Mouse (Mus musculus) gastrocnemius, adult 8-10 months (tissue): ENCODE data around the gene Gm128. TPM values are rescaled to one million over a fixed set of nuclear protein-coding genes. Genes with fewer than 3 reads are reported as not detected.

ENCODE experiments used
- DNase-seq, 2 experiments: peaks; one replicate each; pipeline ENCODE4 v3.0.0; 2022; ENCODE audit warnings: low spot score in 2 of 2
- total RNA-seq, 4 experiments: library from RNA; stranded (reverse); gene quantifications; 2 replicates each; pipeline ENCODE4 v1.2.4; 2022

Gene Gm128
- total RNA-seq, 4 experiments from 2014 or later, result not detected

- DNase-seq, result no peak
Observed at GRCm38 (mm10) chr3:95200132-95200531, 41.3 kb downstream of the Gm128 start.

GRCm38 (mm10) chr3:95199101-95199500 lies 42.3 kb downstream of the Gm128 start:
- no peak for DNase-seq

DNA sequence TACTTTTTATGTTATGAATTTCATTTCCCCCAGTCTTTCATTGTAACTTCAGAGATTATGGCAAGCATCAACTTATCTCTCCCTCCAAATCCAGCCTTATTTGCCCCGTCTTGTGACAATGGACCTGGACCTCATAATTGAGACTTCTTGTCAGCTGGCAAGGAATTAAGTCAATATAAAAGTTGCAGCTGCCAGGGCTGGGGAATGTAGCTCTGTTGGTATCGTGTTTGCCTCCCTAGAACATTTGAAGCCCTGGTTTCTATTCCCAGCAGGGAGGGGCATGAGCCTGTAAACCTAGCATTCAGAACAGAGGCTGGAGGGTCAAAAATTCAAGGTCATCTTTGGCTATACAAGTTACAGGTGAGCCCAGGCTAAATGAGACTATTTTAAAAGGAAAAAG lies 45.6 kb downstream of the Gm128 start:
- DNase-seq, result no peak

- DNase-seq, result no peak
Observed at GRCm38 (mm10) chr3:95194721-95195135, 46.7 kb downstream of the Gm128 start.

Other genes starting within 250 kb of the Gm128 start
- gene Zfp687, start 226.2 kb downstream of the Gm128 start, total RNA-seq, result 10 to 100 TPM; 14.2 to 18.8 (median 16.3) TPM
- 100 to 1,000 TPM; 191 to 247 (median 221) TPM for gene Psmd4, start 199.0 kb downstream of the Gm128 start, total RNA-seq
- 10 to 100 TPM; 21.9 to 27.6 (median 24.7) TPM for gene Pip5k1a, start 134.7 kb downstream of the Gm128 start, total RNA-seq
- gene Vps72, start 130.6 kb downstream of the Gm128 start, total RNA-seq, result 10 to 100 TPM; 51.9 to 96.7 (median 73.1) TPM
- 100 to 1,000 TPM; 688 to 884 (median 752) TPM for gene Tmod4, start 117.1 kb downstream of the Gm128 start, total RNA-seq
- 10 to 100 TPM; 24.9 to 37.2 (median 33.4) TPM for gene Scnm1, start 107.6 kb downstream of the Gm128 start, total RNA-seq
- 1 to 10 TPM; 6.3 to 8.2 (median 7.3) TPM for gene Lysmd1, start 107.5 kb downstream of the Gm128 start, total RNA-seq
- gene Tnfaip8l2, start 99.2 kb downstream of the Gm128 start, total RNA-seq, result under 1 TPM; 0.25 to 0.35 (median 0.29) TPM
- gene Sema6c, start 81.1 kb downstream of the Gm128 start, total RNA-seq, result 10 to 100 TPM; 67.3 to 91.3 (median 87.4) TPM
- gene Gabpb2, start 23.7 kb downstream of the Gm128 start, total RNA-seq, result 1 to 10 TPM; 7.2 to 9.1 (median 7.6) TPM
- gene Cdc42se1, start 12.9 kb downstream of the Gm128 start, total RNA-seq, result 10 to 100 TPM; 13.7 to 18.3 (median 15.0) TPM
- gene Mllt11, start 9.4 kb downstream of the Gm128 start, total RNA-seq, result 100 to 1,000 TPM in 1 of 4 experiments, 10 to 100 TPM in 3; 69.6 to 108 (median 87.4) TPM
- gene Bnipl, start 9.6 kb upstream of the Gm128 start, total RNA-seq, result not detected
- 10 to 100 TPM; 25.4 to 29.7 (median 27.8) TPM for gene Mindy1, start 39.7 kb upstream of the Gm128 start, total RNA-seq
- 10 to 100 TPM; 47.7 to 58.8 (median 53.5) TPM for gene Prune1, start 40.5 kb upstream of the Gm128 start, total RNA-seq
- gene Anxa9, start 65.6 kb upstream of the Gm128 start, total RNA-seq, result not detected
- gene Cers2, start 73.2 kb upstream of the Gm128 start, total RNA-seq, result 10 to 100 TPM; 13.1 to 16.7 (median 15.3) TPM
- 10 to 100 TPM in 2 of 4 experiments, 1 to 10 TPM in 2; 8.4 to 10.7 (median 10.1) TPM for gene Setdb1, start 115.6 kb upstream of the Gm128 start, total RNA-seq
- gene 4930558C23Rik, start 161.2 kb upstream of the Gm128 start, total RNA-seq, result under 1 TPM in 1 of 4 experiments, not detected in 3; 0.92 TPM
- gene Arnt, start 192.8 kb upstream of the Gm128 start, total RNA-seq, result 10 to 100 TPM; 45.0 to 51.9 (median 46.6) TPM